Mouse (Mus musculus): ENCODE results near the gene Adgra1. TPM values are rescaled to one million over a fixed set of nuclear protein-coding genes. Genes with fewer than 3 reads are reported as not detected.
A peak's percentile ranks its signal among the peaks of the same experiment; 100 is the strongest.

The Adgra1 gene
- total RNA-seq, 2 experiments from 2014 or later = 59.2 to 61.7 TPM

GRCm38 (mm10) chr7:139822301-139823010 lies 11.5 kb upstream of the Adgra1 start:
- Histone ChIP-seq H3K27ac (no peak overlapping the region), H3K4me3 (no peak overlapping the region)
- no peak for TF ChIP-seq CTCF (IDR thresholded peaks at IDR 0.05)
- intact Hi-C loops (cut with DNase I) = no loop called here
- DNase-seq (ENCODE audit: extremely low spot score in 1 of 2, low spot score in 2 of 2) = no peak

- TF ChIP-seq CTCF (IDR thresholded peaks at IDR 0.05) = no peak
- no peak overlapping the region for H3K27ac ChIP-seq
- intact Hi-C loops (cut with DNase I) = no loop called here
- H3K4me3 ChIP-seq = no peak overlapping the region
- DNase-seq (ENCODE audit: extremely low spot score in 1 of 2, low spot score in 2 of 2) = no peak
Measured at GRCm38 (mm10) chr7:139827687-139828086, 6.3 kb upstream of the Adgra1 start.

DNA sequence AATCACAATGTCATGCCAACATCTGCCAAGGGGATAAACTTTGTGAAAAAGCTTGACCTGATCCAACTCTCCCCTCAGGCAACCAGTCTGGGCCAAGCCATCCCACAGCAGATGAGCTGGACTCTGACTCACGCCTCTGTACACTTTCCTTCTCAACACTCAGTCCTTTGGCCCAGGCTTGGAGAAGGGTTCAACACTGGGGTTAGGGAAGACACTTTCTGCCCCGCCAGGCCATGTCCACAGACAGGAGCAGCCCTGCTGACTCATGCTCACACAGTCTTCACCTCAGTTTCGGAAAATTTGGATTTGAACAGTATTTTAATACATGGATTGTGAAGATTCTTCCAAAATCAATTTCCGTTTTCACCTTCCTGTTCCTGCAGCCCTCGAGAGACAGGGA lies 442 bp upstream of the Adgra1 start:
- peak overlapping the region; percentile 92 for H3K27ac ChIP-seq
- intact Hi-C loops (cut with DNase I) = loop anchor here (10.0 kb wide), 1 partner anchor 129 kb away; no protein-coding TSS in a partner anchor
- peak overlapping the region; percentile 72 for H3K4me3 ChIP-seq
- no peak for DNase-seq (ENCODE audit: extremely low spot score in 1 of 2, low spot score in 2 of 2)
- no peak for TF ChIP-seq CTCF (IDR thresholded peaks at IDR 0.05)

DNA sequence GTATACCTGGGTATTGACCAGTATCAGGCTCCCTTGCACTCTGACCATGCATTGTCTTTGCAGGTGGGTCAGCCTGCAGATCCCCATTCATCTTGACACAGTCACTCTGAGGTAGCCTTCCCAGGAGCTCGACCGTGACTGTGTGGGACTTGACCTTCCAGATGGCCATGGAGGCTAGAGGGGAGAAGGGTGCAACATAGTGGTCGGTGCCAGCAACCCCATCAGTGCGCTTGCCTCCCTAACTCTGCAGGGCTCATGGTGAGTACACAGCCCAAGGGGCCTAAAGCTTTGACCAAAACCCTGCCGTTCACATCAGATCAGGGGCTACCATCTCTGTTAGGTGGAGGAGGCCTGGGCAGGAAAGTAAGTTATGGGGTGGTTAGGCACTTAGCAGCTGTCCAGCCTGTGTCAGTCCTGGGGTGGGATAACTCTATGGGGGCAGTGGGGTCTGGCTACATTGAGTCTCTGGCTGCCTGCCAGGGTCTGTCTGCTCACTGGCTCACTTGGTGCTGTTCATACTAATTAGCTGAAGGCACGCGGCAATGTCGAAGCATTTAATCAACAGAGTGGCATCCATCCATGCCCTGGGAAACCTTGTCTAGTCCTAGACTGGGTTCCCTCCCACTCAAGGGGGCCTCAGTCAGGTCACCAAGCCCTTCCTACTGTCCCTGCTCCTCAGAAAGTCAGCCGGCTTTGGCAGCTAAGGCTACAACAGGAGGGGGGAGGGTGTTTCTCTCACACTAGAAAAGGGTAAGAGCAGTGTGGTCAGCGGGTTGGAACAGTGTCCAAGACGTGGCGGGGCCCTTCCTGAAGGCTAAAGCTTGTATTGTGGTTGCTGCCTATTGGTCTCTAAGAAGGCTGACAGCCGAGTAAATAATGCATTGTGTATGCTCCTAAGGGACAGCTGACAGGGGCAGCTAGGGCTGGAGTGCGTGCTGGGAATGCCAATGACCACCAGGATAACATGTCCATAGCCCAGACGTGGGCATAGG lies 1.5 kb downstream of the Adgra1 start:
- H3K27ac ChIP-seq = peak overlapping the region; percentile 92
- no peak for TF ChIP-seq CTCF (IDR thresholded peaks at IDR 0.05)
- peak overlapping the region; percentile 72 for H3K4me3 ChIP-seq
- intact Hi-C loops (cut with DNase I) = loop anchor here (10.0 kb wide), 1 partner anchor 131 kb away; no protein-coding TSS in a partner anchor
- DNase-seq (ENCODE audit: extremely low spot score in 1 of 2, low spot score in 2 of 2) = peak in 1 of 2 experiments; percentile 26

GRCm38 (mm10) chr7:139840443-139841168 lies 6.6 kb downstream of the Adgra1 start:
- no peak for TF ChIP-seq CTCF (IDR thresholded peaks at IDR 0.05)
- no peak overlapping the region for H3K4me3 ChIP-seq
- intact Hi-C loops (cut with DNase I) = no loop called here
- DNase-seq (ENCODE audit: extremely low spot score in 1 of 2, low spot score in 2 of 2) = no peak
- H3K27ac ChIP-seq = no peak overlapping the region

DNA sequence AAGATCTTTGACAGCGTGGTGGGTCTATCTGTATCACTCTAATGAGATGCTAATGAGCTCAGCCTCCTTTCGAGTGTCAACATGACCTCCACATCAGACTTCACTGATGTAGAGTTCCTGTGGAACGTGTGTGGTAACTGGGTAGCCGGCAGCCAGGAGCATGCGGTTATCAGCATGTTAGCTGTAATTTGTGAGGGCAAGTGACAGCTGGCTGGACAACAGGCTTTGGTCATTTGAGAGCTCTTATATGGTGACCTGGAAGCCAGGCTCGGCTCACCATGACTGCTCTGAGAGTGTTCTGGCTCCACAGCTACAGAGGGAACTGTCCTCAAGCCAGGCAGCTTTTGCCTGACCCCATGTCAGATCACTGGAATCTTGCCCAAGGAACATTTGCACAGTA lies 8.4 kb downstream of the Adgra1 start:
- no peak for DNase-seq (ENCODE audit: extremely low spot score in 1 of 2, low spot score in 2 of 2)
- H3K27ac ChIP-seq = no peak overlapping the region
- no peak overlapping the region for H3K4me3 ChIP-seq
- TF ChIP-seq CTCF (IDR thresholded peaks at IDR 0.05) = no peak
- intact Hi-C loops (cut with DNase I) = no loop called here

DNA sequence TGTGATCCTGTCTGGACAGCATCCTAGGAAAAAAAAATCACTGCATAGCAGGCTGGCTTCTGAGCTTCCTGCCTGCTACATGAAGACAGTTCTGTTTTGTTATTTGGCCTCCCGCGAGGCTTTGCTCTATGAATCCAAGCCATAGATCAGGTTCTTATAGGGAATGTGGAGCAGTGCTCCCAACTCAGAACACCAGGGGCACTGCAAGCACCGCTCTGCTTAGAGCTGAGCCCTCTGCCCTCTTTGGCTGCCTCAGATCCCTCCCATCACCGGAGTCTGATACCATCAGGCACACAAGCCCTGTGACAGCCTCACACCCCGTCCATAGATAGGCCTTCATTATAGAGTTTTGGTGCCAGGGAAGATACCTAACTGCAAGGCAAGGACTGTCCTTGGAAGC lies 9.2 kb downstream of the Adgra1 start:
- Histone ChIP-seq H3K27ac (no peak overlapping the region), H3K4me3 (no peak overlapping the region)
- no peak; the same call in none of the 2 replicates for TF ChIP-seq CTCF (IDR thresholded peaks at IDR 0.05)
- intact Hi-C loops (cut with DNase I) = no loop called here
- DNase-seq (ENCODE audit: extremely low spot score in 1 of 2, low spot score in 2 of 2) = no peak

DNA sequence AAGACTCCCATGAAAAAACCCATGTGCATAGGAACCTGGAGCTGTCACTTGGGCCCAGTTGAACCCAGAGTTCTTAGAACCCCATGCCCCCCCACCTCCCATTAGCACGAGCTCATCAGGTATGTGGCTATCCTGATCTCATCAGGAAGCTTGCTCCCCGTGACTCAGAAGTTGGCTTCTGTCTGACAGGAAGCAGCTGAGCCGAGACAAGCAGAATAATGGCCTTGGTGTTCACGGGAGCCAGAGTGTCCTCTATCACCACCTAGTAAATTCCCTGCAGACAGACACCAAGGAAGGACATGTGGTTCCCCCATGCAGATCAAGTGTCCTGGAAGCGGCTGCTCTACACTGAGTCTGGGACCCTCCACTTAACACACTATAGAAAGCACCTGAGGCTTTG lies 9.8 kb downstream of the Adgra1 start:
- no peak for DNase-seq (ENCODE audit: extremely low spot score in 1 of 2, low spot score in 2 of 2)

DNA sequence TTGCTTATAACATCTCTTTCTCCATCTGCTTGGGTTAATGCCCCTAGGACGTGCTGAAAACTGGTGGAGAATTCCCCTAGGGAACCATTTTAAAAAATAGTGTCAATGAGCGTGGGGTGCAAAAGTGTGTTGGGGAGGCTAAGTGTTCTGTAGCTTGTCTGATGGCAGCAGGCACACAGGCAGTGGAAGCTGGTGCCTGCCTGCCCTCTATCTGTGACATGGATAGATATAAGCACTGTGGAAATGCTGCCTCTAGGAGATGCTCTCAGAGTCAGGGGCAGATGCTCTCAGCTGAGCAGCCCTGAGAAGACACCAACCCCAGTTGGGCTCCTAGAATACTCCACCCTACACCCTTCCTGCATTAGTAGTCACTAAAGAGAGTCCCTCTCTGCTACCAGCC lies 11.1 kb downstream of the Adgra1 start:
- TF ChIP-seq CTCF (IDR thresholded peaks at IDR 0.05) = peak; percentile 35
- DNase-seq (ENCODE audit: extremely low spot score in 1 of 2, low spot score in 2 of 2) = no peak
- H3K4me3 ChIP-seq = no peak overlapping the region
- H3K27ac ChIP-seq = no peak overlapping the region
- intact Hi-C loops (cut with DNase I) = no loop called here

More for the DNA sequence above, 9.8 kb downstream of the Adgra1 start:
- intact Hi-C loops (cut with DNase I) = no loop called here
- no peak for TF ChIP-seq CTCF (IDR thresholded peaks at IDR 0.05)
- Histone ChIP-seq H3K4me3 (no peak overlapping the region), H3K27ac (no peak overlapping the region)

DNA sequence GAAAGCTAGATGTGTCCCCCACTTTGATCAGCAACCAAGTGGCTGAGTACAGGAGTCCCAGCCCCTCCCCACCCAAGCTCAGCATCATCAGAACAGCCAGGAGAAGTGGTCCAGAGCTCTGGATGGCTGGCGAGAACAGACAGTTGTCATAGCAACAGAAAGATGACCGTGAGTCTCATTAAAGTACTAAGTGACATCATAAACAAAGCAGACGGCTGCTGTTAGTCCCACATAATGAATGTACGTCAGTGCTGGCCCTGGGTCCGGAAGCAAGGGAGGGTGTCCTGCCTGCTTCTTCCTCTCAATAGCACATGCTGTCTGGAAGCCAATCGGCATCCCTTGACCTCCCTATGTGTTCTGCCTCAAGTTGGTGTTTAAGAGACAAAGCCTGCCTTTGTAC lies 16.2 kb downstream of the Adgra1 start:
- intact Hi-C loops (cut with DNase I) = no loop called here
- TF ChIP-seq CTCF (IDR thresholded peaks at IDR 0.05) = no peak
- peak in 1 of 2 experiments; percentile 36 for DNase-seq (ENCODE audit: extremely low spot score in 1 of 2, low spot score in 2 of 2)
- no peak overlapping the region for H3K4me3 ChIP-seq
- peak overlapping the region; percentile 56 for H3K27ac ChIP-seq

DNA sequence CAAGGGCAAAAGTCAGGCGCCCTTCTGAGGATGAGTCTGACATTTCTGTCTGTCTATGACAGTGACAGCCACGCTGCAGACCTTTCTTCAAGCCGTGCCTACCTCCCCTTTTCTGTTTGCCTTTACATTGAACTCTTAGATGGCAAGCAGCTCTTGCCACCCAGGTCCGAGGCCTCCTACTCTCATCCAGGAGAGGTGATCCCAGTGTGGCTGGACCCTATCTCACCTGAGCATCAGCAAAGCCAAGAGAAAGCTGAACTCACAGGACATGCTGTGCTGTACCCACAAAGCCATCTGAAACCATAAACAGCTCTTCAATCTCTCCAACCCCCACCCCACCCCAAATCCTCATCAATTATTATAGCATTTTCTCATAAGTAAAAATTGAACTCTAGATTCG lies 16.7 kb downstream of the Adgra1 start:
- intact Hi-C loops (cut with DNase I) = no loop called here
- peak overlapping the region; percentile 56 for H3K27ac ChIP-seq

More for the DNA sequence above, 16.7 kb downstream of the Adgra1 start:
- H3K4me3 ChIP-seq = no peak overlapping the region
- no peak for TF ChIP-seq CTCF (IDR thresholded peaks at IDR 0.05)
- no peak for DNase-seq (ENCODE audit: extremely low spot score in 1 of 2, low spot score in 2 of 2)
